Mouse (Mus musculus): Measurements from ENCODE around the gene Zgrf1. TPM values are rescaled to one million over a fixed set of nuclear protein-coding genes. Genes with fewer than 3 reads are reported as not detected.

Zgrf1 gene
- total RNA-seq, 2 experiments from 2014 or later = 0.74 to 1.6 TPM

- intact Hi-C loops (cut with DNase I) = loop anchor here (5.0 kb wide), 2 partner anchors 1569 to 1584 kb away; no protein-coding TSS in a partner anchor
- peak in 1 of 2 experiments; percentile 21 for DNase-seq
These were observed 80.1 kb downstream of the Zgrf1 start, which contains the start of gene Neurog2 for GRCm38 (mm10) chr3:127633080-127634032. Gene Neurog2, plus strand, starts transcription at chr3:127633135.

- intact Hi-C loops (cut with DNase I) = loop anchor here (5.0 kb wide), 2 partner anchors 1568 to 1583 kb away; no protein-coding TSS in a partner anchor
- DNase-seq = peak; percentile 86 to 89
These were observed 81.1 kb downstream of the Zgrf1 start for GRCm38 (mm10) chr3:127634101-127634983.

- no peak for DNase-seq
- intact Hi-C loops (cut with DNase I) = loop anchor here (5.0 kb wide), 2 partner anchors 1567 to 1582 kb away; no protein-coding TSS in a partner anchor
These were observed 81.7 kb downstream of the Zgrf1 start for GRCm38 (mm10) chr3:127634984-127635349.

- peak; percentile 23 to 53 for DNase-seq
- intact Hi-C loops (cut with DNase I) = no loop called here
These were observed 86.8 kb downstream of the Zgrf1 start for GRCm38 (mm10) chr3:127639875-127640761.

GRCm38 (mm10) chr3:127640762-127641700 is 87.7 kb downstream of the Zgrf1 start:
- no peak for DNase-seq
- intact Hi-C loops (cut with DNase I) = no loop called here

- DNase-seq = no peak
- intact Hi-C loops (cut with DNase I) = no loop called here
These were observed 88.9 kb downstream of the Zgrf1 start for GRCm38 (mm10) chr3:127642211-127642610.

GRCm38 (mm10) chr3:127646156-127646825 is 93.0 kb downstream of the Zgrf1 start:
- DNase-seq = no peak
- intact Hi-C loops (cut with DNase I) = no loop called here

- intact Hi-C loops (cut with DNase I) = no loop called here
- DNase-seq = no peak
These were observed 98.7 kb downstream of the Zgrf1 start for GRCm38 (mm10) chr3:127651742-127652653.

- DNase-seq = no peak
- intact Hi-C loops (cut with DNase I) = no loop called here
These were observed 107.4 kb downstream of the Zgrf1 start for GRCm38 (mm10) chr3:127660712-127661111.

GRCm38 (mm10) chr3:127661646-127662531 is 108.6 kb downstream of the Zgrf1 start:
- no peak for DNase-seq
- intact Hi-C loops (cut with DNase I) = no loop called here

Small RNA genes within 50 kb of the gene (microRNA-seq; reads per million reads assigned to microRNA genes)
- gene Mir302a (0.97 to 3.2 reads per million in 2 experiments), gene Mir302b (0.54 to 0.60 reads per million in 2 experiments), gene Mir302c (0 to 0.27 reads per million in 2 experiments), gene Mir302d (0.48 to 4.0 reads per million in 2 experiments), gene Mir367 (0 reads per million in 2 experiments)

Other genes starting within 250 kb of the Zgrf1 start
- gene Ank2, start 54.1 kb upstream of the Zgrf1 start, total RNA-seq (2021) = 100 to 1,000 TPM; 313 to 315 TPM
- 10 to 100 TPM; 18.1 to 22.9 TPM for gene Larp7, start 140 bp upstream of the Zgrf1 start, total RNA-seq (2021)
- not detected for gene Neurog2, start 79.6 kb downstream of the Zgrf1 start, total RNA-seq (2021)
- 1 to 10 TPM; 2.9 to 5.2 TPM for gene Alpk1, start 227.0 kb downstream of the Zgrf1 start, total RNA-seq (2021)
- 1 to 10 TPM; 2.1 to 3.1 TPM for gene Tifa, start 236.3 kb downstream of the Zgrf1 start, total RNA-seq (2021)

Data from heart, postnatal 14 days (tissue).